Mouse (Mus musculus): ENCODE data around the gene Phlda1. TPM values are rescaled to one million over a fixed set of nuclear protein-coding genes. Genes with fewer than 3 reads are reported as not detected.

Gene Phlda1
- polyA plus RNA-seq, 1 experiment from 2014 or later, result 43.4 TPM

DNA sequence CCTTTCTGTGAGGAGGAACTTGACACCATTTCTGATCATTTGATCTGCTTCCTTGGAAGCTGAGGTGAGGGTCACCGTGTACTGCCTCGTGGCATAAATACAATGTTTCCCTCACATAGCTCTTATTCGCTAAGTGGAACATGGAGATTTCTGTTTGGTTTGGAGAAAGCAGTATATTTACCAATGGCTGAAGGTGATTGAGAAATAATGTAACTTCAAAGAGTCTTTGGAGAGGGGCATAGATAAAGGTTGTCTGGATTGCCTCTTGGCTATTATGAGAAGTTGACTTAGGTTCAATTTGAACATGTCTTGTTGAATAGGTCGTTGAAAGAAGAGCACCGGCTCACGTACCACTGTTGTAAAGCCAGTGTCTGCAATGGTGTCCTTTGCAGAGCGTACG is 28.6 kb downstream of the Phlda1 start:
- H3K4me1 ChIP-seq, result peaks cover 16% of the 10 kb centered on the region
- no peak overlapping the region for H3K4me2 ChIP-seq (replicated peaks)
- no peak overlapping the region for H3K4me3 ChIP-seq (replicated peaks)
- no peak overlapping the region for H3K9ac ChIP-seq
- no peaks in the 10 kb centered on the region for H3K36me3 ChIP-seq
- no peak for ATAC-seq (ENCODE audit: insufficient number of reproducible peaks, low FRiP score, low TSS enrichment, low read depth)
- H3K27me3 ChIP-seq, result no peaks in the 10 kb centered on the region
- no peaks in the 10 kb centered on the region for H3K9me3 ChIP-seq (replicated peaks)
- 70% methylated on average over 8 of the region's 8 CpGs for WGBS
- H3K27ac ChIP-seq (replicated peaks), result no peak overlapping the region

DNA sequence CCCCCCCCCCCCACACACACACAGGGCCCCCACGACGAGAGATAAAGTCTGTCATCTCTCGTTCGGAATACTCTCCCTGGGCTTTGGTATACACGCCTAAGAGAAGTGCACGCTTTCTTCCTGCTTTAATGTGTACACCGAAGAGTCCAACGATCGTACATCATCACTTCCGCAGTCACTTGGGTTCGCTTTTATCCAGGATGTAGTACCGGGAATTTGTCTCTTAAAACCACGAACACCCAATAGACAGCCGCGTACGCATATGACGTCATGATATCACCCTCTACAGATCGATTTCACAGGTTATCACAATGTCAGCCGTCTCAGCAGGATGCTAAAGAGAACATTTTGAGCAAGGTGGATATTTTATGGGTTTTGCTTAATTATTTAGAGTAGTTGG is 31.3 kb downstream of the Phlda1 start:
- no peak overlapping the region for H3K4me2 ChIP-seq (replicated peaks)
- peaks cover 27% of the 10 kb centered on the region for H3K4me1 ChIP-seq
- ATAC-seq (ENCODE audit: insufficient number of reproducible peaks, low FRiP score, low TSS enrichment, low read depth), result no peak
- no peaks in the 10 kb centered on the region for H3K9me3 ChIP-seq (replicated peaks)
- H3K27me3 ChIP-seq, result no peaks in the 10 kb centered on the region
- no peak overlapping the region for H3K9ac ChIP-seq
- no peak overlapping the region for H3K4me3 ChIP-seq (replicated peaks)
- 77% methylated on average over 19 of the region's 19 CpGs for WGBS
- H3K27ac ChIP-seq (replicated peaks), result no peak overlapping the region
- no peaks in the 10 kb centered on the region for H3K36me3 ChIP-seq

DNA sequence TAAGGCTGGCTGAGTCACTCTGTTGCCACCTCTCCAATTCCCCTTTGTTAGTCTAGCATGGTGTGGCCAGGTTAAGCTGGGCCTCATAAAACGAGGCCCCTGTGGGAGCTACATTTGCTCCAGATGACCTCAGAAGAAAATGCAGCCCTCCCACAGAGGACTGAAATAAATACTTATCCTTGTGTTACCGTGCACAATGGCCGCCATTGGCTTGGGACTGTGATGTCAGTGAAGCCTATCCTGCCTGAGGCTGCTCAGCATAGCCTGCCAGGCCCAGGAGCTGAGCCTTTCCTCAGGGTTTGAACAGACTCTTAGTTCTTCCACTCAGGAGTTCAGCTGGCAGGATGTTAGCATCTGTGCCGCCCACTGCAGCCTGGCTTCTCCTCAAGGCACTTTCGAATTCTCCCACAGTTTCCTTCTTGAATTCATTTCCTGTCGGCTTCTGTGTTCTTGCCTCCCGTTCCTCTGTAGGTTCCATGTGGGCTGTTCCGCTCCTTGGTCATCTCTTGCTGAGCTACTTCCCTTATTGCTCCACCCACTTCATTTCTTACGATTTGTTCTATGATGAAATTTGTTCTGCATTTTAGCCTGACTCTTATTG is 33.7 kb downstream of the Phlda1 start:
- Histone ChIP-seq H3K27ac (replicated peaks) (peak overlapping the region; percentile 81), H3K9ac (no peak overlapping the region), H3K27me3 (no peaks in the 10 kb centered on the region), H3K4me2 (replicated peaks) (peak overlapping the region; percentile 29), H3K4me3 (replicated peaks) (no peak overlapping the region), H3K9me3 (replicated peaks) (no peaks in the 10 kb centered on the region), H3K4me1 (peaks cover 32% of the 10 kb centered on the region), H3K36me3 (no peaks in the 10 kb centered on the region)
- WGBS, result 8% methylated on average over 9 of the region's 9 CpGs
- peak; percentile 69 for ATAC-seq (ENCODE audit: insufficient number of reproducible peaks, low FRiP score, low TSS enrichment, low read depth)

DNA sequence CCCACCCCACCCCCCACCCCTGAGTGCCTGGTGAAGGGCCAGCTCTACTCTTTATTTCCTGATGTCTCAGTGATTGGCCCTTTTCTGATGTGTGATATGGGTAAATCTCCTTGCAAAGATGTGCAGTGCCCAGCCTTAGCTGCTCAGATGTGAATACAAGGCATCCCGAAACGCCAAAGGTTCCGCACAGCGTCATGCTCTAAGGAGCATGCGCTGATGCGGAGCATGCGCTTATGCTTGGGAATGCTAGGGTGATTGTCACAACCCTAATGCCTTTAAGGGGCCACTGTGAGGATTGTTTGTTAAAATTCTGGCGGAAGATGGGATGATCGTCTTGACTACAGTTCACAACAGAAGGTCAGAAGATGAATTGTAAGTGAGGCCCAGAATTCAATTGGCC is 34.6 kb downstream of the Phlda1 start:
- no peak for ATAC-seq (ENCODE audit: insufficient number of reproducible peaks, low FRiP score, low TSS enrichment, low read depth)
- peaks cover 32% of the 10 kb centered on the region for H3K4me1 ChIP-seq
- H3K27me3 ChIP-seq, result no peaks in the 10 kb centered on the region
- 85% methylated on average over 9 of the region's 9 CpGs for WGBS
- H3K9me3 ChIP-seq (replicated peaks), result no peaks in the 10 kb centered on the region
- no peaks in the 10 kb centered on the region for H3K36me3 ChIP-seq
- no peak overlapping the region for H3K4me3 ChIP-seq (replicated peaks)
- H3K9ac ChIP-seq, result no peak overlapping the region
- 0 out of 2 replicates have a peak overlapping the region, but pooled peaks have one; percentile 1 for H3K27ac ChIP-seq (replicated peaks)
- no peak overlapping the region for H3K4me2 ChIP-seq (replicated peaks)

DNA sequence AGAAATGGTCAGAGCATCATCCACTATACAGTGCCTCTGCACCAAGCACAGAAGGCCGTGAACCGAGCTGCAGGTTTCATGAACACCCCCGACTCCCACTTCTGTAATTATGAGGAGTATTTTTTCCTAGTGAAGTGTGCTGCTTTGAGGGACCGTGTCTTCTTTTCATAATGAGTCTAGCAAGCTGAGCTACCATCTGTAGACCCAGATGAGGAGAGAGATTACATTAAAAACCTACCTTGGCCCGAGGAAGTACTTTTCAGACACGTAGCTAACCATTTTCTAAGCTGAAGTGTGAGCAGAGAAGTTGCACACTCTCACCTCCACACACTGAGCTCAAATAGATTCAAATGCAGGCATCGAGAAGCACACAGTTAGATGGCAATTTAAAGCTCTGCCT is 37.0 kb downstream of the Phlda1 start:
- no peaks in the 10 kb centered on the region for H3K36me3 ChIP-seq
- H3K27ac ChIP-seq (replicated peaks), result no peak overlapping the region
- H3K4me2 ChIP-seq (replicated peaks), result no peak overlapping the region
- H3K4me3 ChIP-seq (replicated peaks), result no peak overlapping the region
- no peak for ATAC-seq (ENCODE audit: insufficient number of reproducible peaks, low FRiP score, low TSS enrichment, low read depth)
- peaks cover 36% of the 10 kb centered on the region for H3K4me1 ChIP-seq
- no peaks in the 10 kb centered on the region for H3K9me3 ChIP-seq (replicated peaks)
- no peaks in the 10 kb centered on the region for H3K27me3 ChIP-seq
- no peak overlapping the region for H3K9ac ChIP-seq
- 77% methylated on average over 7 of the region's 7 CpGs for WGBS

DNA sequence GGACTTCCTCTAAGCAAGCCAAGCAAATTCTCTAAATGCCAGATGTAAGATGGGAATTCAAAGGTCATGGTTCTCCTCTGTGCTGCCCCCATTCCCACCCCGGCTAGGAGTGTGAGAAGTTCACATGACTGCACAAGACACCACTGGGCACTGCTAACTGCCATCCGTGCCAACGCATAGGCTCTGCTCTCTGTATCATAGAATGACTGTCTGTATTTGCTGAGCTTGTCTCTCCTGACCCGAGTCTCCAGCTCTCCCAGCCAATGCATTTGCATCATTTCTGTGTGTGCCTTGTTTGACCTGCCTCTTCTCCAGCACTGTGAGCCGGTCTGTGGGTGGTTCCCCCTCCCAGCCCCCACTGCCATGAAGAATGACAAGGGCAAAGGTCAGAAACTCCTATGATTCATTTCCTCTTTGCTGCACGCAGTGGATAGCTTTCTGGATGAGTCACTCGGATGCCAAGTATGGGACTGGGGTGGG is 37.7 kb downstream of the Phlda1 start:
- Histone ChIP-seq H3K4me2 (replicated peaks) (no peak overlapping the region), H3K9me3 (replicated peaks) (no peaks in the 10 kb centered on the region), H3K9ac (no peak overlapping the region), H3K27me3 (no peaks in the 10 kb centered on the region), H3K4me1 (peaks cover 34% of the 10 kb centered on the region), H3K36me3 (no peaks in the 10 kb centered on the region), H3K4me3 (replicated peaks) (no peak overlapping the region), H3K27ac (replicated peaks) (no peak overlapping the region)
- peak; percentile 44; the same call in 1 of the 2 replicates for ATAC-seq (ENCODE audit: insufficient number of reproducible peaks, low FRiP score, low TSS enrichment, low read depth)
- 23% methylated on average over 7 of the region's 7 CpGs for WGBS

DNA sequence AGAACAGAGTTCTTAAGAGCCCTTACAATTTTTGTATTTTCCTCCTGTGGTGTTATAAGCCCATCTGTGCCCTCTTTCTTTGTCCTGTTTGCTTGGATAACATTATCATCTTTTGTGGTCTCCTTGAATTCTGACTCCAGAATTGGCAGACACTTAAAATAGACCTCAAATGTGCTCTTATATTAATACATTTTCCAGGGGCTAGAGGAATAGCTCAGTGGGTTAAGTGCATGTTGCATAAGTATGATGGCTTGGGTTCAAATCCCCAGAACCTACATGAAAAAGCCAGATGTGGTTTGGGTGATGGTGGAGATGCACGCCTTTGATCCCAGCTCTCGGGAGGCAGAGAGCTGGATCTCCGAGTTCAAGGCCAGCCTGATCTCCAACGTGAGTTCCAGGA is 38.2 kb downstream of the Phlda1 start:
- no peak for ATAC-seq (ENCODE audit: insufficient number of reproducible peaks, low FRiP score, low TSS enrichment, low read depth)
- H3K9me3 ChIP-seq (replicated peaks), result no peaks in the 10 kb centered on the region
- peaks cover 29% of the 10 kb centered on the region for H3K4me1 ChIP-seq
- H3K9ac ChIP-seq, result no peak overlapping the region
- H3K27ac ChIP-seq (replicated peaks), result no peak overlapping the region
- WGBS, result 76% methylated on average over 4 of the region's 4 CpGs
- no peaks in the 10 kb centered on the region for H3K27me3 ChIP-seq
- no peaks in the 10 kb centered on the region for H3K36me3 ChIP-seq
- no peak overlapping the region for H3K4me3 ChIP-seq (replicated peaks)
- H3K4me2 ChIP-seq (replicated peaks), result no peak overlapping the region

DNA sequence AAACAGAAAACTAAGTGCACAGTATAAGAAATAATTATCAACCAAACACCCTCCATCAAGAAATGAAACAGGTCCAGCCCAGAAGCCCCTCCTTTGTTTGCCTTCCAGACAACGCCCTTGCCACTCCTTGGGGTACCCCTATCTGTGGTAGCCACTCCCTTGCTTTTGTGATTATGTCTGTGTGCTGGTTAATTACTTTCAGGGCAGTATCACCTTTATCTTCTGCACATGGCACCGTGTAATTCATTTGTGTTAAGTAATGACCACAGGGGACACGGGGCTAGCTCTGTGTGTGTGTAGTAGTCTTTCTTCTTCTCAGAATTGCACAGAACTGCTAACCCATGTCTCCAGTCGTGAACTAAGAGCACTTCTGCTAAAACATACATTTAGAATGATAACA is 39.6 kb downstream of the Phlda1 start:
- Histone ChIP-seq H3K4me3 (replicated peaks) (no peak overlapping the region), H3K9me3 (replicated peaks) (no peaks in the 10 kb centered on the region), H3K9ac (no peak overlapping the region), H3K36me3 (no peaks in the 10 kb centered on the region), H3K4me1 (peaks cover 15% of the 10 kb centered on the region), H3K27me3 (no peaks in the 10 kb centered on the region), H3K27ac (replicated peaks) (no peak overlapping the region), H3K4me2 (replicated peaks) (no peak overlapping the region)
- WGBS, result 71% methylated on average over 4 of the region's 4 CpGs
- no peak for ATAC-seq (ENCODE audit: insufficient number of reproducible peaks, low FRiP score, low TSS enrichment, low read depth)

DNA sequence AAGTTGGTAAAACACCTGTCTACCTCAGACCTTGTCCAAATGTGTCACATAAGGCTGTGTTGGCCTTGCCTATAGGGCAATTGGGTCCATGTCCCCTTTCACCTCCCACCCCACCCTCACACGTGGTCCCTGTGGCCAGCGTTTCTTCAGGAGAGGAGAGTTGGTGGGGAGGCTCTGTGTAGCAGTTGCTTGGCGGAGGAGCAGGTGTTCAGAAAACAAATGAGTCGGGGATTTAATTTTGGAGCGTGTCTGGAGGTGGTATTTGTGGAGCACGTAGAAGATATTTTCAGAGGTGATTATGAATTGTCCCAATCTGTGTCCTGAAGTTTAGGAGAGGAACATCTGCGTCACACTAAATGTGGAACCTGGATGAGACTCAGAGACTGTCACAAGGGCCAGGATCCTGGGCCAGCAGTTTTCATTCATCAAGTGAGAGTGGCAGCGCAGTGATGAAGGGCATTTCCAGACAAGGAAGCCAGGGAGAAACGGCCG is 41.8 kb downstream of the Phlda1 start:
- Histone ChIP-seq H3K4me3 (replicated peaks) (no peak overlapping the region), H3K4me2 (replicated peaks) (no peak overlapping the region), H3K27ac (replicated peaks) (no peak overlapping the region), H3K4me1 (peaks cover 14% of the 10 kb centered on the region), H3K9me3 (replicated peaks) (no peaks in the 10 kb centered on the region), H3K36me3 (no peaks in the 10 kb centered on the region), H3K27me3 (no peaks in the 10 kb centered on the region), H3K9ac (no peak overlapping the region)
- WGBS, result 68% methylated on average over 10 of the region's 10 CpGs
- ATAC-seq (ENCODE audit: insufficient number of reproducible peaks, low FRiP score, low TSS enrichment, low read depth), result no peak

DNA sequence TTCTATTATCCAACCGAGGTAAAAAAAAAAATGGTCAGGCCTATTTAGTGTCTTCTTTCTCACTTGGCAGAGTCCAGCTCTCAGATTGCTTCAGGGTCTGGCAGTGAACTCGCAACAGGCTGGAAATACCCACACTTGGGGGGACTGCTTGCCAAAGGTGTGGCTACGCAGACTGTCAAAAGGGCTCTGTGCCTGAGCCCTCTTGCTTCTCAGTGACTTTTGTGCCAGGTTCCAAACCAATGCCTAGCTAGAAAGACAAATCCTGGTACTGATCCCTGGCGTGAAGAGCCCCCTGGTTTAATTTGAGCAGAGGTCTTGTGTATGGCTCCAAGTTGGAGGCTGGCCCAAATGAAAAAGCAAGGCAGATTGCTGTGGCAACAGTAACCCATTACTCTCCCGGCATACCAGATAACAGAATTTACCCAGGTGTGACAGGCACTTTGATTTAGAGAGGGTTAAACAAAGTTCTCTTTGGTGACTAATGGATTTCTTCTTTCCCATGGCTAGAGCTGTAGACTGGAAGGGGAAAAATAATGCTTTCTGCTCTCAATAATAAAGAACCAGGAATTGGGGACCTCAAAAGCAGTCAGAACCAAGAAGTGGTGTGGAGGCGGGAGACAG is 44.1 kb downstream of the Phlda1 start:
- Histone ChIP-seq H3K9ac (no peak overlapping the region), H3K4me1 (peaks cover 19% of the 10 kb centered on the region; the same call in 1 of the 2 replicates), H3K27me3 (no peaks in the 10 kb centered on the region), H3K4me2 (replicated peaks) (no peak overlapping the region), H3K27ac (replicated peaks) (no peak overlapping the region), H3K4me3 (replicated peaks) (no peak overlapping the region), H3K36me3 (no peaks in the 10 kb centered on the region), H3K9me3 (replicated peaks) (no peaks in the 10 kb centered on the region)
- 52% methylated on average over 6 of the region's 6 CpGs for WGBS
- ATAC-seq (ENCODE audit: insufficient number of reproducible peaks, low FRiP score, low TSS enrichment, low read depth), result peak; percentile 34; the same call in 1 of the 2 replicates

DNA sequence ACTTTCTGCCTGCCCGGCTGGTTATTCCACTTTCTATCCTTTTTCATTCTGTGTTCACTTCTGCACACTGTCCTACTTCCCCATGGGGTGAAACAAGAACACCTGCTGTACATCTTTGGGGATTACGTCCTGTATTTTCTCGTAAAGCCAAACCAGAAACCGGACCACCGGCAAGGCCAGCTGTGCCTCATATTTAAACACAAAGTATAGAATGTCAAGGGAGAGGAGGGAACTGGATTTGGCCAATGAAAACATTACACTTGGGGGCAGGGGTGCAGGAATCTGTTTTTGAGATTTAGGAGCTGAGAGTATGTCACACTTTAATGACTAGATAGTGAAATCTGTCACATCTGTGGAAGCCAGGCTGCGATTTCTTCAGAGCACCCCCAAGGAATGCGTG is 47.6 kb downstream of the Phlda1 start:
- Histone ChIP-seq H3K27me3 (no peaks in the 10 kb centered on the region), H3K27ac (replicated peaks) (no peak overlapping the region), H3K36me3 (no peaks in the 10 kb centered on the region), H3K4me1 (peaks cover 14% of the 10 kb centered on the region; the same call in 1 of the 2 replicates), H3K9ac (no peak overlapping the region), H3K4me2 (replicated peaks) (no peak overlapping the region), H3K9me3 (replicated peaks) (no peaks in the 10 kb centered on the region), H3K4me3 (replicated peaks) (no peak overlapping the region)
- 24% methylated on average over 7 of the region's 7 CpGs for WGBS
- no peak for ATAC-seq (ENCODE audit: insufficient number of reproducible peaks, low FRiP score, low TSS enrichment, low read depth)

DNA sequence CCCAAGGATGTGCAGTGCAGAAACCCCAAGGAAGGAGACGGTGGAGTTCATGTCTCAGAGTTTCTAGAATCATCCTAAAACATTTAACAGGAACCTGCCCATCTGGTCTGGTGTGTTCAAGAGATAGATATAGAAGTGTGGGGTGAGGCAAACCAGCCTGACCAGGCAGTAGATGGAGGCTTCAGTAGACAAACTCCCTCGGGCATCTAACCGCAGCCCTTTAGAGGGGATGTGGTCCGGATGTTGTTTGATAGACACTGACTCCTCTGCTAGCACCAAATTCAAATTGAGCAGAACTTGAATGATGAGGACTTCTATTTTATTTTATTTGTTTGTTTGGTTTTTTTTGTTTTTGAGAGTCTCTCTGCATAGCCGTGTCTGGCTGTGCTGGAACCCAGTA is 48.6 kb downstream of the Phlda1 start:
- H3K4me2 ChIP-seq (replicated peaks), result no peak overlapping the region
- H3K4me3 ChIP-seq (replicated peaks), result no peak overlapping the region
- no peaks in the 10 kb centered on the region for H3K9me3 ChIP-seq (replicated peaks)
- no peak overlapping the region for H3K27ac ChIP-seq (replicated peaks)
- no peak overlapping the region for H3K9ac ChIP-seq
- ATAC-seq (ENCODE audit: insufficient number of reproducible peaks, low FRiP score, low TSS enrichment, low read depth), result no peak
- WGBS, result 66% methylated on average over 5 of the region's 5 CpGs
- peaks cover 21% of the 10 kb centered on the region; the same call in 1 of the 2 replicates for H3K4me1 ChIP-seq
- no peaks in the 10 kb centered on the region for H3K36me3 ChIP-seq
- H3K27me3 ChIP-seq, result no peaks in the 10 kb centered on the region

Measured in embryonic facial prominence, embryonic 15.5 days (tissue).